Mouse (Mus musculus) megakaryocyte, embryonic 14.5 days (primary cell): ENCODE data around the gene Eps8l2.

Experiments
- FLI1 ChIP-seq: IDR thresholded peaks from 2 replicates; pipeline ENCODE4 v1.6.1; 2012; ENCODE audit warnings: low read length, inconsistent platforms, mixed read lengths
- GATA1 ChIP-seq: IDR thresholded peaks from 3 replicates; pipeline ENCODE4 v1.6.1; 2012; ENCODE audit warnings: mixed read lengths, low read length, inconsistent platforms, borderline replicate concordance

GRCm38 (mm10) chr7:141381068-141381835 lies 42.6 kb downstream of the Eps8l2 start:
- TF ChIP-seq GATA1 (no peak), FLI1 (no peak)
